Mouse (Mus musculus) liver, adult (tissue): ENCODE measurements around the gene Mfap5.

Experiments
- GATA4 ChIP-seq: IDR thresholded peaks from 2 replicates; pipeline ENCODE4 v1.6.1; 2014; ENCODE audit warnings: mild to moderate bottlenecking, low read length; ENCODE audit not compliant: insufficient replicate concordance

The Mfap5 gene

DNA sequence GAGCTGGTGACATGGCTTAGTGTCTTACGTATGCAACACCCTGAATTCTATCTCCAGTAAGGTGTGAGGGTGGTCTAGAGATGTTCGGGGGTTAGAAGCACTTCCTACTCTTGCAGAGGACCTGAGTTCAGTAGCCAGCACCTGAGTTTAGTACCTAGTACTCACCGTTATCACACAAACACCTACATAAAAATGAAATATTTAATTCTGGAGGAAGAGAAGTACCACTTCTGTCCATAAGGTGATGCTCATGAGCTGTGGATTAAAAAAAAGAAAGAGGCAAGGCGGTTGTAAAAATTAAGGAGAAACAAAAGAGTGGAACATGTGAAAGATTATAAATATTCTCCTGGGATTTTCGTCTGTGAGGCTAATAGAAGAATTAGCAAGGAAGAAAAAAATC lies 9.1 kb upstream of the Mfap5 start:
- TF ChIP-seq GATA4 = no peak

DNA sequence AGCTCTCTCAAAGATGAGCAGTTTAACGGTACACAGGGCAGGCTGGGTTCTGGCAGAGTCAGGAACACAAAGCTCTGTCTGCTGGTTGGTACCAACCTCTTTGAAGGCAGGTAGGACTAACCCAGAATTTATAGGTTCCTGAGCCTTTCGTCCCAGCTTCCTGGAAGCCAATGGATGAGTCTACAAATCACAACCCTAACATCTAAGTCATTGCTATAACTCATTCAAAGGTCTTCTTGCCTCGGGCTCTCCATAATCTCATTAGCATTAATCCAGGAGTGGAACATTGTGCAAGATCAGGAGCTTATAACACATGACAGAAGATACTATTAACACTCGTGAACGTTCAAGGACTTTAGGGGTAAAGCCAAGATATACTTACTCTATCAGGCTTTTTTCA lies 7.0 kb upstream of the Mfap5 start, which contains the start of gene Rimklb:
Gene Rimklb (minus strand): TSS at position 101 of the 400 bp plus-strand sequence.
- TF ChIP-seq GATA4 = no peak

DNA sequence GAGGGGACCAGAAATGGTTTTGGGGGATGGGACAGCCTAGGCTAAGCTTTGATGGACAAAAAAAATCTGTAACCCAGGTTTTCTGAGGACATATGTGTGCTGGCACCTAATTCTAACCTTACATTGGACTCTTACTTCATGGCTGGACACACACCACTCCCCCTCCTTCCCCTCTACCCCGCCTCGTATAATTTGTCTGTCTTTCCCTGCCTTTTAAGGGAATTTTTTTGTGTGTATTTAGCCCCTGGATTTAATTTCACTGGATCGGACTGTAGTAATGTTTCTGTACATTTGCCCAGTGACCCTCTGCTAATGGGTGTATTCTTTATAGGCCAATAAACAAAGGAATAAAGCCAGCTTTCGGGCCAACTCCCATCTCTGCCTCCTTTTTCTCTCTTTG lies 604 bp upstream of the Mfap5 start:
- TF ChIP-seq GATA4 = no peak

DNA sequence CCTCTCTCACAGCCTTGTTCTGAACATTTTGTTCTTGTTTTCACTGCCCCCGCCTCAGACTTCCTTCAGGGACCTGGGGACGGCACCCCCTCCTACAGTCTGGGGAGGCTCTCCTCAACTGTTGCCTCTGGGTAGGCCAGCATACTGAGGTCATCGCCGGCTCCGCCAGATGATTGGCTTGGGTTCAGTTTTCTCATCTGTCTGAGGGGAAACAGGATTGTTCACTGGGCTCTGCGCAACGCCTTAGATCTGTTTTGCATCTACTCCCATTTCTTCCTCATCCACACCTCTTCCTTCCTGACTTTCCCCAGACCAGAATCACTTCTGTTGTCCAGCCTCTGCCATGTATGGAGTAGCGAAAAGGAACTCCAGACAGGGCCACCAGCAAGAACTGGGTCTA lies 2.8 kb downstream of the Mfap5 start:
- no peak for TF ChIP-seq GATA4

DNA sequence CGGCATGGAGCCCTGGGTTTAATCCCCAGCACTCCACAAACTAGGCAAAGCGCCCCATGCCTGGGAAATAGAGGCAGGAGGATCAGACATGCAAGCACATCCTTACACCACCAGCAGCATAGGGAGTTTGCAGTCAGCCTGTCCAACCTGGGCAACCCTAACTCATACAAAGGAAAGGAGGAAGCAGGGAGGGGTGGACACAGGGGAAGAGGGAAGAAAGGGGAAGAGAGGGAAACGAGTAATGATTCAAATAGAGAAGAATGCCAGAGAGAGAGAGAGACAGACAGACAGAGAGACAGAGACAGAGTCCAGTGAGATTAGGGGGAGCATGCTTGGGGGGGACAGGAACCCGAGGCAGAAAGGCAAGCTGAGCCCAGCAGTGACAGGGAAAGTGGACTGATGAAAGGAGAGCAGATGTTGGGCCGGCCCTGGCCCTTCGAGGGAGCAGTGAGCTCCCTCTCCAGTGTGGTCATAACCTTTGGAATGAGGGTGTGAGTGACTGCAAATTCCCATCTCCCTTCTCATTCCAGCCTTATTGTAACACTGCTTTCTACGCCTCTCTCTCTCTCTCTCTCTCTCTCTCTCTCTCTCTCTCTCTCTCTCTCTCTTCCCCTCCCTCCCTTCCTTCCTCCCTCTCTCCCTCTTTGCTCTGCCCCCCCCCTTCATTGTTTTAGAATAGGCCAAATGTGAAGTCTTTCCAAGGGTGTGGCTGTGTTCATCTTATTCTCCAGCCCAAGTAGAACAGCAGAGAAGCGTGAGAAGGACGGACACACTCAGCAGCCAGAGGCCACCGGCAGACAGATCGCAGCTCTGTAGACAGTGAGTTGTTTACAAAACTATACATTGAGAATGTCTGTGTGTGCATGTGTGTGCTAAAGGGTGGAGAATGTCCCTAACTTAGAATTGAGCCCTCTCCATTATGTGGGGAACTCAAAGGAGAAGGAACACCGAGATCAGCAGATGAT lies 7.6 kb downstream of the Mfap5 start:
- no peak for TF ChIP-seq GATA4

DNA sequence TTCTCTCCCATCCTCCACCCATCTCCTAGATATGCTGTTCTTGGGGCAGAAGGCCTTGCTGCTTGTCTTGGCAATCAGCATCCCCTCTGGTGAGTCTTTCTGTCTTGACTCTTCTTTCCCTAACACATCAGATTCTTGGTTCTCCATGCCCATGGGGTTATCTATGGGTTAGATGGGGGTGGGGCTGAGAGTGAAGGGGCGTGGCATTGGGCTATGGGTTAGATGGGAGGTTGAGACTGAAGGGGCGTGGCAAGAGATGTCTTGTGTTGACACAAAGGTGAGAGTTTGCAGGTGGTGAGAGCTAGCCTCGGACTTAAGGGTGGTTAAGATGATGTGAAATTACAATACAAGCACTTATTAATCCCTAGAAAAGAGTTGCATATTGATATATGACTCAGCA lies 8.7 kb downstream of the Mfap5 start:
- TF ChIP-seq GATA4 = no peak

DNA sequence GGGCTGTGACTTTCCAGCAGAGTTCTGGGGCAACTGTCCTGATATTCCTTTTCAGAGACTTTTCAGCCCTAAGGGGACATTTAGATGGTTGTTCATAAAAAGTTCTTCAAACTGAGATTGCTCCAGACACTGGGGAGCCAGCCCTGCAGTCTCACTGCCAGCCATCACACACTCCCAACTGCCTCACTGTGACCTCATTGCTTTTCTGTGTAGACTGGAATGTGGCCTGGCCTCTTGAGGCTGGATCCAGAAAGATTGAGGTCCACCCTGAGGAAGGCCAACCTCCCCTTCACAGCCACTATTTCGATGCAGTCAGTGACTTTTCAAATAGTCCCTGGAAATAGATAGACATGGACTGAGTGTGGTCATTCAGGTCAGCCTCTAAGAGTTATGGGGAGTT lies 12.0 kb downstream of the Mfap5 start:
- no peak for TF ChIP-seq GATA4

DNA sequence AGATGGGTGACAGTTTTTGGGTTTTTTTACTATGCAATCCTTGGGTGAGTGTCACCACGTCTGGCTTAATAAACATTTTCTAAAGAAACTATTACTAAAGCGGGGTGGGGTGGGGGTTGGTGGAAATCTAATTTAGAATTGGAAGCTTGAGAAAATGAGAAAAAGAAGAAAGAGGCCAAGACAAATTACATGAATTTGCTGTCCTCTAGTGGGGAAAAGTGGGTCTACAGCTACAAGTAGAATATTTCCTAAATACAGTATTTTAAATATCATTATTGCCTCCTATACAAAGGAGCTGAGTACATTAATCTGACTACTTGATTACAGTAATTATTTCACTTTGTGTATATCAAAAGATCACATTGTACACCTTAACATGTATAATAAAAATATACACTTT lies 13.7 kb downstream of the Mfap5 start:
- no peak for TF ChIP-seq GATA4

DNA sequence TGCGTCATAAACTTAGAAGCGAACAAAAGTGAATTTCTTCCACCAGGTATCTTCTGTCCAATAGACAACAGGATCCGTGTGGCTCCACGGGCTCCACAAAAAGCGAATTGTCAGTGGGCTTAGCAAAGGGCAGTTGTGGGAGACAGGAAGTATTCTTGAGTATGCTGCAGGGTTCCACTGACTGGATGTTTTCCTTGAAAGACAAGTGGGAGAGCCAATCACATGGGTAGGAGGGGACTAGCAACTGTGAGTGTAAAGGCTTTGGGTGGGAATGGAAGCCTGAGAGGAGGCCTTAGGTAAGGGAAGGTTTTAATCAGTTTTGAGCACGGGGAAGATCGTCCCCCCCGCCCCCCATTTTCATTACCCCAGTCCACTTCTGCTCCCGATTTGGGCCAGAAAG lies 16.9 kb downstream of the Mfap5 start:
- TF ChIP-seq GATA4 = no peak

DNA sequence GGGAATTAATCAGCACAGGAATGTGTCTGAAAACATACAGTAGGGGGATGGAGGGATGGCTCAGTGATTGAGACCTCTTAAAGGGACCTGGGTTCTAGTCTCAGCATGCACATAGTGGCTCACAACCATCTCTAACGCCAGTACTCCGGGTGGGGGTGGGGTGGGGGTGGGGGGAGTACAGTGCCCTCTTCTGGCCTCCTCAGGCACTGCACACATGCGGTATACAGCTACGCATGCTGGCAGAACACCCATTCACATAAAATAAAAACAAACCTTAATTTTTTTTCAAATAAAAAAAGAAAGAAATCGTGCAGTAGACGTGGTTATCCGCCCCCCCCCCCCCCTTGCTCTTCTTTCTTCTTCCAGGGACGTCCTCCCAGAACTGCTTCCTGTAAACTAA lies 17.6 kb downstream of the Mfap5 start:
- no peak for TF ChIP-seq GATA4

DNA sequence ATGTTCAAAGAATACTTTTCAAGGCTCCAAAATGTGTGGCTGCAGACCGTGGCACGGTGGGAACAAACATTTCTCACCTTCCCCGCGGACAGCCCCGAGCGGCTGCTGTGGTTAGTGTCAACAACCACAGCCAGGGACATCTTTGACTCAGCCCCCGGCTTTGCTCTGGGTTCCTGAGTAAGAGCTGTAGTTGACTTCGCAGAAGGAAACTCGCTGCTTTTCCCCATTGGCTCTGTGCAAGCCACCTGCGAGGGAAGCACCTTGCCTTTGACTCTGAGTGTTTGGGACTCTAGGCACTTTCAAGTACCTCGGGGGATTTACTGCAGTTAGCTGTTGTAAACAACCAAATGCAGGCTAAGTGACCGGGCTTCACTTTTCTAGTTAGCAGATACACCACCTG lies 22.0 kb downstream of the Mfap5 start:
- TF ChIP-seq GATA4 = no peak

DNA sequence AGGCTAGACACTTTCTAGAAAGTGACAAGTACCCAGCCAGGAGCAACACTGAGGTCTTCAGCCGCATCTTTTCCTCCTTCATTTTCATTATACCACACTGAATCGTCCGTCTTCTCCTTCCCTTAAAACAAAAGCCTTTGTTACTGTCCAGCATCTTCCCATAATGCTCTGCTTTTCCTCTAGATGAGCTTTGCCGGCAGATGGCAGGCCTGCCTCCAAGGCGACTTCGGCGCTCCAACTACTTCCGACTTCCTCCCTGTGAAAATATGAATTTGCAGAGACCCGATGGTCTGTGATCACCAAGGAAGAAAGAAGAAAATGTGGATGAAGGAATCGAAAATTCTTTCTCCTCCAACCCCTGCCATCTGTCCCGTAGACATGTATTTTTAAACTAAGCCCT lies 22.5 kb downstream of the Mfap5 start:
- TF ChIP-seq GATA4 = no peak

DNA sequence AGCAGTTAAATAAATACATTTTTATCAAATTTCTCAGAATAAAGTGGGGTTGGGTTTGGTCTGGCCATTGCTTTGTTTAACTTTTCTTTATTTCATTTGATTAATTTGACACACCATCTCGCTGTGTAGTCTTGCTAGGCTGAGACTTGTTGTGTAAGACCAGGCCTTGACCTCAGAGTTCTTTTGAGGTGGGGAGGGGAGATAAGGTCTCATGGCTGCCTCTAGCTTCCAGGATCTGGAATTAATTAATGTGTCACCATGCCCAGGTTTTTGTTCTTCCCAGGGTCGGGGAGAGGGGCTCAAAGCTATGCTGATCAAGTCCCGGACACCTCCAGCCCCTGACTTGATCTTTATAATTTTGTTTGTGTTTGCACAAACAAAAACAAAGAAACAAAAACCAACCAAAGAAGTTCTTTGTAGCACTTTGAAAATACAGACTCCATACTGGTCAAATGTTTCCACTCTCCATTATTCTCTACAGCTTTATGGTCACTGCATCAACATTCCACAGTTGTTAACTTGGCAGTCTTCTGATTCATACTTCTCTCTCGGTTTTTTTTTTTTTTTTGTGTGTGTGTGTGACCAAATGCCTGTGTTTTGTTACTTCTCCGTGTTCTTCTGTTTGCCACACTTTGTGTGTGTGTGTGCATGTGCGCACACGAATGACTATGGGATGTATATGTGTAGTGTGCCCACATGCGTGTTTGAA lies 26.0 kb downstream of the Mfap5 start:
- TF ChIP-seq GATA4 = no peak

DNA sequence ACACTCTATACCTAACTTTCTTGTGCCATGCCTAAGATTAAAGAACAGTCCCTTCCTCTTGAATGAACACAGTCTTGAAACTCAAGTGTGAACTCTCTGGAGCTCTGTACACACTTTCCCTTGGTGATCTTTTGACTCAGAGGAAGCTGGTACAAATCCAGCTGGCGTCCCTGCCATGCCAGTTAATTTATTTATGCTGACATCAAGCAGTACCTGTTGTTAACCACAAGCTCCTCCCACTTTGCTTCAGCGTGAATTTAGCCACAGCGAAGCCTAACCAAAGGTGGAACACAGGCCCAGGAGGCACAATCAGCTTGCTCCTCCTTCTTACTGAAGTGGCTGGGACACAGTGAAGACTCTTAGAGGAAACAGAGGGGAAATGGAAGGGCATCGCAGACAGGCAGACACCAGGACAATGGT lies 27.2 kb downstream of the Mfap5 start:
- no peak for TF ChIP-seq GATA4

DNA sequence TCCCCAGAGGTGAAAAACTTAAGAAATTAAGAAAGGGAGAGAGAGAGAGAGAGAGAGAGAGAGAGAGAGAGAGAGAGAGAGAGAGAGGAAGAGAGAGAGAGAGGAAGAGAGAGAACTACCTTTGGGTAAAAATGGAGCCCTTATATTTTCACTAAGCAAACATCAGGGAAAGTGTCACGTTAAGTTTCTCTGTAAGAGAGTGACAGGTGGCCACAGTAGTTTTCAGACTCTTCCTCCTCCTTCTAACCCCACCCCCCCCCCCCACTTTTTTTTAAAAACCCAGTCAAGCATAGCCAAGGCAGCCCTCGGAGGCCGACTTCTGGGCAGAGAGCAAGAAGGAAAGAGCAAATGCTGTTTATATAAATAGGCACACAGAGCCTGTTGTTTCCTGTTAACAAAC lies 28.4 kb downstream of the Mfap5 start:
- TF ChIP-seq GATA4 = no peak

DNA sequence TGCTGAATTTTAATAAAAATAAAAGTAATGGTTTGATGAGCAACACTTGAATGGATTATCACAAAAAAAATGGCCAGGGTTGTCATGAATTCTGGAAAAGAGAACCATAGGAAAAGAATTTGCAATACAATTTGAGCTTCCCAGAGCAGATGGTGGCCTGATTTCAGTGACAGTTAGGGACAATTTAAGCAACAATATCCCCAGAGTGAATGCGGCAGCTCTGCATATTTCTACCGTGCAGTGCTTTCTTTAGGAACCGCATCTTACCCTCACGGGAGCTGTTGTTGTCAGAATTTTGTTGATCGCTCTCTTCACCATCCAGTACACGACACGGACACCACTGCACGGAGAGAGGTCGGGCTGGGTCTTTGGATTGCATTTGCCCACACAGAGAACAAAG lies 33.9 kb downstream of the Mfap5 start:
- no peak for TF ChIP-seq GATA4
